Mouse (Mus musculus) embryonic fibroblast, embryonic 13.5 days (primary cell): Measurements from ENCODE around the gene Oas1c. TPM values are rescaled to one million over a fixed set of nuclear protein-coding genes. Genes with fewer than 3 reads are reported as not detected.
A peak's percentile ranks its signal among the peaks of the same experiment; 100 is the strongest.

Source experiments
- H3K27ac ChIP-seq: 2 replicates; pipeline ENCODE4 v1.5.1; 2012; ENCODE audit warnings: low read length, control low read depth, inconsistent platforms; ENCODE audit not compliant: insufficient read depth
- H3K4me1 ChIP-seq: 2 replicates; pipeline ENCODE4 v1.6.1; 2011; ENCODE audit warnings: low read length; ENCODE audit not compliant: control insufficient read depth, insufficient read depth
- H3K4me3 ChIP-seq: 2 replicates; pipeline ENCODE4 v1.5.1; 2011; ENCODE audit warnings: mild to moderate bottlenecking, control low read depth, low read length; ENCODE audit not compliant: insufficient read depth
- CTCF ChIP-seq: IDR thresholded peaks from 2 replicates; pipeline ENCODE4 v1.5.1; 2011; ENCODE audit warnings: mild to moderate bottlenecking, control low read depth, low read length, moderate library complexity, borderline replicate concordance; ENCODE audit not compliant: insufficient read depth
- POLR2A ChIP-seq: IDR thresholded peaks from 2 replicates; pipeline ENCODE4 v1.6.1; 2011; ENCODE audit warnings: low read depth, mild to moderate bottlenecking, control low read depth, low read length, moderate library complexity
- polyA plus RNA-seq: library from polyadenylated mRNA; stranded (reverse); fragments of >200 nt; gene quantifications from 2 replicates; pipeline ENCODE4 v1.2.4, GENCODE M21; 2011; ENCODE audit warnings: low read depth; ENCODE audit not compliant: missing spikeins, insufficient read length

Oas1c gene
- polyA plus RNA-seq, 1 experiment, result 1.3 TPM

- Histone ChIP-seq H3K4me1 (peaks cover 17% of the 10 kb centered on the region), H3K27ac (no peak overlapping the region), H3K4me3 (no peak overlapping the region)
- TF ChIP-seq POLR2A (no peak), CTCF (no peak)
Observed at GRCm38 (mm10) chr5:120782446-120782845, 29.9 kb downstream of the Oas1c start.

- TF ChIP-seq POLR2A (no peak), CTCF (no peak)
- Histone ChIP-seq H3K4me3 (no peak overlapping the region), H3K4me1 (peaks cover 18% of the 10 kb centered on the region), H3K27ac (no peak overlapping the region)
Observed at GRCm38 (mm10) chr5:120781646-120782045, 30.7 kb downstream of the Oas1c start.

GRCm38 (mm10) chr5:120779922-120780321 is 32.4 kb downstream of the Oas1c start:
- no peak for TF ChIP-seq CTCF
- no peak for TF ChIP-seq POLR2A

DNA sequence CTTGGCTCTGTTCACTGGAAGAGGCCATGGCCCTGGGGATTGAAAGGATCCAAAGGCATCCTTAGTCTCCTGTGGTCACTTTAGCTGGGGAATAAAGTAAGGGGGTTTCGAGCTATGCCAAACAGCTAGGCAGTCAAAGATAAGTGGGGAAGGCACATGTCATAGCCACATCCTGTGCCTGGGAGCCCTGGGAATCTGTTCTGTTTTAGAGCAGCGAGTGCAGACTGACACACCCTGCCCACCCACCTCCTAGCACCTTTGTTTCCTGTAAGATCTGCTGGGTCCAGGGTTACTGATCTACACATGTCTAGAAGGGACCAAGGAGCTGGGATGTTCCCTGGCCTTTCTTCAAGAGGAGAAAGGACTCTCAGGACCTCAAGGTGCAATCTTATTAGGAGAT is 33.4 kb downstream of the Oas1c start:
- no peak for TF ChIP-seq CTCF
- TF ChIP-seq POLR2A, result no peak
- H3K4me3 ChIP-seq, result no peak overlapping the region
- H3K4me1 ChIP-seq, result peaks cover 28% of the 10 kb centered on the region
- no peak overlapping the region for H3K27ac ChIP-seq

More at GRCm38 (mm10) chr5:120779922-120780321, 32.4 kb downstream of the Oas1c start:
- no peak overlapping the region for H3K4me3 ChIP-seq
- peaks cover 26% of the 10 kb centered on the region for H3K4me1 ChIP-seq
- H3K27ac ChIP-seq, result 0 out of 2 replicates have a peak overlapping the region, but pooled peaks have one; percentile 6

DNA sequence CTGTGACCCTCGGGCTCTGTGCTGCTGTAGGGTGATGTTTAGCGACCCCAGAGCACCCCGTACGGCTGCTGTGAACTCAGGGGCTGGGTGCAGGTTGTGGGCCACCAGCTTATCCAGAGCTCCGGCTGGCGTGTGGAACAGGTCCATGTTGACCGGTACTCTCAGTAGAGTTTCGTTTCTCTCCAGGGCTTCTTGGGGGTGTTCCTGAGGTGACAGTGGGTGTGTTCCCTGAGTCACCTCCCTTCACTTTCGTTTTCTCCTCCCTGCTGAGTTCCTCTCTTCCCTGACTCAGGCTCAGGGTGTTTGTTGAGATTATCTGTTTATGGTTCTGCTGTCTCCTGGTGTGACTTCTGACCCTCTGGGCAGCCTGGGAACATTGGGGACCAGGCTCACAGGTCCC is 34.8 kb downstream of the Oas1c start, which contains the start of gene Oas3:
Oas3 (minus strand) TSS at position 184 of the 400 bp plus-strand sequence.
- no peak for TF ChIP-seq CTCF
- no peak for TF ChIP-seq POLR2A
- Histone ChIP-seq H3K4me3 (no peak within 1 kb of the TSS), H3K4me1 (peaks cover 28% of the 10 kb centered on the region), H3K27ac (no peak within 1 kb of the TSS)

GRCm38 (mm10) chr5:120776801-120777200 is 35.5 kb downstream of the Oas1c start:
- Histone ChIP-seq H3K4me3 (no peak overlapping the region), H3K27ac (no peak overlapping the region), H3K4me1 (peaks cover 28% of the 10 kb centered on the region)
- TF ChIP-seq POLR2A (no peak), CTCF (no peak)

- TF ChIP-seq POLR2A (no peak), CTCF (no peak)
- Histone ChIP-seq H3K4me1 (peaks cover 24% of the 10 kb centered on the region), H3K27ac (no peak overlapping the region), H3K4me3 (no peak overlapping the region)
Observed at GRCm38 (mm10) chr5:120775287-120775985, 36.9 kb downstream of the Oas1c start.

DNA sequence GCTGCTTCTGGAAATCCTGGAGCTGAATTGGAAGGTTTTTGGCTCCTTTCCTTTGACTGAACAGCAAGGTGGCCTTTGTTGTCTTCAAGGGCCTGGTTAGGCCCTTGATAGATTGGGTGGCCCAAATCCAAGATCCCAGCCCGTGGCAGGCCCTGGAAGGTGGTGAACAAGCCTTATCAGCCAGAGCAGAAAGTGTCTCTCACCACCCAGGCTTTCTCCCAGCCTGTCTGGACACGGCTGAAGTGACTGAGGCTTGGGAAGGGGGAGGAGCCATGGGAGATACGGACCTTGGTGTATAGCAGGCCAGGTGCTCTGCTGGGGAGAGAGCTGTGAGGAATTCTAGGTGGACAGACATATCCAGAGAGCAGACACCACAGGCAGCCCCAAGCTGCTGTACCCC is 42.9 kb downstream of the Oas1c start:
- no peak overlapping the region for H3K27ac ChIP-seq
- TF ChIP-seq POLR2A (no peak), CTCF (no peak)
- no peak overlapping the region for H3K4me3 ChIP-seq
- no peaks in the 10 kb centered on the region for H3K4me1 ChIP-seq

DNA sequence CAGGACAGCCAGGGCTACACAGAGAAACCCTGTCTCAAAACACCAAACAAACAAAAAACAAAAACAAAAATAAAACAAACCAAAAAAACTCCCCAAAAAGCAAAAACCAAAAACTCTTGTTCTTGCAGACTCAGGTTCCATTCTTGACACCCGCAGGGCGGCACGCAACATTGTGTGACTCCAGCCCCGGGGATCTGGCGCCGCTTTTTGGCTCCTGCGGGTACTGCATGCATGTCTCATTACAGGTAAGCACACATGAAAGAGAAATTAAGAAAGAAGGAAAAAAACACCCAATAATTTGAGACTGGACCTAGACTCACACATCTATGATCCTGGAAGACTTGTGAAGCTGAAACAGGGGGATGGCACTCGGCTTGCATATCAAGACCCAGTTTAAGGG is 47.3 kb downstream of the Oas1c start:
- no peak for TF ChIP-seq CTCF
- Histone ChIP-seq H3K4me1 (no peaks in the 10 kb centered on the region), H3K4me3 (no peak overlapping the region), H3K27ac (no peak overlapping the region)

DNA sequence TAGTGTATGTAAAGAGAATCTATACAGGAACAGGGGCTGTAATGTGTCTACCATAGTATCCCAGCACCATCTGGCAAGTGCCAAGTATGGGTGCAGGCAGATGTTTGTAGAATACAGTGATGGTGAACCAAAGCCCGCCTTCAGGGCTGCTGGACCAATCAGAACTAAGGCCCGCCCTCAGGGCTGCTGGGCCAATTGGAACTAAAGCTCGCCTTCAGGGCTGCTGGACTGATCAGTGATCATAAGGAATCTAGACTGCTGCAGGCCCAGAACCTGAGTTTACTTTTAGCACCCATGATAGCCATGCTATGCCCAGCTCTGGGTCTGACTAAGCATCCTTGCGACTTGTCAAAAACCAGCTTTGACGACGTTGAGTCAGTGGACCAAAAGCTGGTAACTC is 50.4 kb downstream of the Oas1c start:
- Histone ChIP-seq H3K4me3 (no peak overlapping the region), H3K27ac (no peak overlapping the region), H3K4me1 (no peaks in the 10 kb centered on the region)
- TF ChIP-seq POLR2A (no peak), CTCF (no peak)
